Mouse (Mus musculus) kidney, embryonic 14.5 days (tissue): ENCODE results near the gene Hacd2. TPM values are rescaled to one million over a fixed set of nuclear protein-coding genes. Genes with fewer than 3 reads are reported as not detected.

ENCODE experiments used
- ATAC-seq: fragments of 200-750 bp; cut with Nextera tagmentation; 2 replicates; pipeline ENCODE4 v1.8.0; 2017; ENCODE audit warnings: moderate number of reproducible peaks, mild to moderate bottlenecking, moderate TSS enrichment, moderate library complexity; ENCODE audit not compliant: low FRiP score, low TSS enrichment
- H3K27ac ChIP-seq: fragments of 300-500 bp; sonication (generic); 2 replicates; pipeline ENCODE4 v1.5.1; 2014; ENCODE audit warnings: low read depth, mild to moderate bottlenecking, low read length, moderate library complexity, mixed read lengths
- H3K27me3 ChIP-seq: fragments of 300-500 bp; sonication (generic); 2 replicates; pipeline ENCODE4 v1.6.1; 2014; ENCODE audit warnings: mild to moderate bottlenecking, low read length; ENCODE audit not compliant: control insufficient read depth, insufficient read depth
- H3K36me3 ChIP-seq: fragments of 300-500 bp; sonication (generic); 2 replicates; pipeline ENCODE4 v1.6.1; 2014; ENCODE audit warnings: low read length, mixed read lengths; ENCODE audit not compliant: control insufficient read depth, insufficient read depth
- H3K4me1 ChIP-seq: fragments of 300-500 bp; sonication (generic); 2 replicates; pipeline ENCODE4 v1.6.1; 2014; ENCODE audit warnings: low read length, mixed read lengths; ENCODE audit not compliant: control insufficient read depth, insufficient read depth
- H3K4me2 ChIP-seq: fragments of 300-500 bp; sonication (generic); replicated peaks from 2 replicates; pipeline ENCODE4 v1.6.1; 2014; ENCODE audit warnings: low read depth, mild to moderate bottlenecking, low read length
- H3K4me3 ChIP-seq: fragments of 300-500 bp; sonication (generic); 2 replicates; pipeline ENCODE4 v1.5.1; 2014; ENCODE audit warnings: mild to moderate bottlenecking, low read length
- H3K9ac ChIP-seq: fragments of 300-500 bp; sonication (generic); 2 replicates; pipeline ENCODE4 v1.6.1; 2014; ENCODE audit warnings: low read depth, mild to moderate bottlenecking, low read length, moderate library complexity
- H3K9me3 ChIP-seq: fragments of 300-500 bp; sonication (generic); 2 replicates; pipeline ENCODE4 v1.6.1; 2016; ENCODE audit warnings: low read length; ENCODE audit not compliant: control insufficient read depth
- WGBS: fragments of 180-500 bp; shearing (Covaris S2); extraction: QIAGEN DNeasy Blood & Tissue Kit; methylation state at CpG from one replicate; pipeline ENCODE4 v1.1.7; 2014; 5-methylcytosine and 5-hydroxymethylcytosine counted together
- polyA plus RNA-seq: library from polyadenylated mRNA; unstranded; fragments of >200 nt; fragmentation: Nextera tagmentation; extraction: Ambion mirVana; gene quantifications from 2 replicates; pipeline ENCODE4 v1.2.1, GENCODE M21; 2014

Gene Hacd2
- polyA plus RNA-seq, 1 experiment from 2014 or later: 51.4 TPM

DNA sequence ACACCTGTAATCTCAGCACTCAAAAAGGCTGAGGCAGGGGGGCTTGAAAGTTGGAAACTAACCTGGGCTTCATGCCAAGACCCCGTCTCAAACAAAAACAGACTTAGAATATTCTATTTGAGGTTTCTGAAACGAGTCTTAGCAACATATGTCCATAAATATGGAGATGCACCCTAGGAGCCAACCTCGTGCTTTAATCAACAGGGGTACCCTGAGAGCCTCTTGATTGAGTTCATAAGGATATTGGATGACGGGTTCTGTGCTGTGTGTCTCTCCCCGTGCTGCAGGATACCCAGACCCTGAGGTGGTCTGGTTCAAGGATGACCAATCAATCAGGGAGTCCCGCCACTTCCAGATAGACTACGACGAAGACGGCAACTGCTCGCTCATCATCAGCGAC is 22.2 kb upstream of the Hacd2 start:
- Histone ChIP-seq H3K36me3 (no peaks in the 10 kb centered on the region), H3K27ac (no peak overlapping the region), H3K27me3 (no peaks in the 10 kb centered on the region), H3K9me3 (no peaks in the 10 kb centered on the region), H3K9ac (no peak overlapping the region), H3K4me1 (peaks cover 11% of the 10 kb centered on the region; the same call in 1 of the 2 replicates), H3K4me3 (no peak overlapping the region), H3K4me2 (no peak overlapping the region)
- no peak for ATAC-seq
- 43% methylated on average over 11 of the region's 11 CpGs for WGBS

- Histone ChIP-seq H3K4me2 (no peak overlapping the region; the same call in 1 of the 2 replicates), H3K9ac (no peak overlapping the region; the same call in 1 of the 2 replicates), H3K9me3 (no peaks in the 10 kb centered on the region), H3K27me3 (no peaks in the 10 kb centered on the region), H3K4me3 (no peak overlapping the region), H3K36me3 (no peaks in the 10 kb centered on the region), H3K27ac (no peak overlapping the region), H3K4me1 (peaks cover 5% of the 10 kb centered on the region; the same call in 1 of the 2 replicates)
- ATAC-seq: no peak
- WGBS: 6% methylated on average over 10 of the region's 10 CpGs
Measured at GRCm38 (mm10) chr16:35000923-35001560, 21.2 kb upstream of the Hacd2 start.

GRCm38 (mm10) chr16:35004356-35004755 is 17.9 kb upstream of the Hacd2 start:
- Histone ChIP-seq H3K4me1 (no peaks in the 10 kb centered on the region), H3K27me3 (no peaks in the 10 kb centered on the region), H3K4me2 (no peak overlapping the region), H3K36me3 (no peaks in the 10 kb centered on the region), H3K4me3 (no peak overlapping the region), H3K9ac (no peak overlapping the region), H3K9me3 (no peaks in the 10 kb centered on the region), H3K27ac (no peak overlapping the region)
- 86% methylated on average over 5 of the region's 5 CpGs for WGBS
- no peak for ATAC-seq

GRCm38 (mm10) chr16:35004756-35005155 is 17.5 kb upstream of the Hacd2 start:
- no peak for ATAC-seq
- no peak overlapping the region for H3K4me2 ChIP-seq

GRCm38 (mm10) chr16:35006251-35006650 is 16.0 kb upstream of the Hacd2 start:
- Histone ChIP-seq H3K4me1 (no peaks in the 10 kb centered on the region), H3K9ac (no peak overlapping the region), H3K27ac (no peak overlapping the region), H3K27me3 (no peaks in the 10 kb centered on the region), H3K4me3 (no peak overlapping the region), H3K36me3 (no peaks in the 10 kb centered on the region), H3K4me2 (no peak overlapping the region), H3K9me3 (no peaks in the 10 kb centered on the region)
- WGBS: 85% methylated on average over 5 of the region's 5 CpGs
- no peak for ATAC-seq

More at GRCm38 (mm10) chr16:35004756-35005155, 17.5 kb upstream of the Hacd2 start:
- no peaks in the 10 kb centered on the region for H3K27me3 ChIP-seq
- H3K4me1 ChIP-seq: no peaks in the 10 kb centered on the region
- H3K36me3 ChIP-seq: no peaks in the 10 kb centered on the region
- no peaks in the 10 kb centered on the region for H3K9me3 ChIP-seq
- H3K9ac ChIP-seq: no peak overlapping the region
- WGBS: 88% methylated on average over 2 of the region's 2 CpGs
- no peak overlapping the region for H3K4me3 ChIP-seq
- no peak overlapping the region for H3K27ac ChIP-seq

- no peak overlapping the region for H3K9ac ChIP-seq
- 74% methylated on average over 1 of the region's 1 CpGs for WGBS
- no peak overlapping the region for H3K4me3 ChIP-seq
- ATAC-seq: no peak
- no peaks in the 10 kb centered on the region for H3K27me3 ChIP-seq
- H3K36me3 ChIP-seq: no peaks in the 10 kb centered on the region
- H3K27ac ChIP-seq: no peak overlapping the region
- H3K9me3 ChIP-seq: no peaks in the 10 kb centered on the region
- H3K4me2 ChIP-seq: no peak overlapping the region
- H3K4me1 ChIP-seq: no peaks in the 10 kb centered on the region
Measured at GRCm38 (mm10) chr16:35007361-35007760, 14.9 kb upstream of the Hacd2 start.

GRCm38 (mm10) chr16:35008447-35008846 is 13.8 kb upstream of the Hacd2 start:
- H3K36me3 ChIP-seq: no peaks in the 10 kb centered on the region
- H3K9ac ChIP-seq: no peak overlapping the region
- no peak overlapping the region for H3K4me2 ChIP-seq
- no peak overlapping the region for H3K4me3 ChIP-seq
- no peaks in the 10 kb centered on the region for H3K9me3 ChIP-seq
- no peak for ATAC-seq
- H3K27me3 ChIP-seq: no peaks in the 10 kb centered on the region
- no peak overlapping the region for H3K27ac ChIP-seq
- no peaks in the 10 kb centered on the region for H3K4me1 ChIP-seq

DNA sequence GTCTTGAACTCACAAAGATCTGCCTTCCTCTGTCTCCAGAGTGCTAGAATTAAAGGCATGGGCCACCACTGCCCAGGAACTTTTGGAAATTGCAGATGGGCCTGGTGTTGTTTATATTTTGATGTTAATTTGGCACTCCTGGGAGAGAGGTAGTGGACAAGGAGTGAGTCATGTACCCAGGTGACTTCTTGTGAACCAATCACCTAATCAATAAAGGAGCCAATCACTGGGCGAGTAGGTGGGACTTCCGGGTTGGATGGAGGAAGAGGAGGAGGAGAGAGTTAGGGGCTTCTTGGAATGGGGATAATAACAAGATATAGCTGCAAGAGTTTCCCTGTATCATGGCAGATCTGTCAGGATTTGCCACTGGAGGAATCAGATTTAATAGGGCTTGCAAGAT is 8.7 kb upstream of the Hacd2 start:
- Histone ChIP-seq H3K27ac (no peak overlapping the region), H3K4me1 (no peaks in the 10 kb centered on the region), H3K27me3 (no peaks in the 10 kb centered on the region), H3K9ac (no peak overlapping the region), H3K9me3 (no peaks in the 10 kb centered on the region), H3K36me3 (no peaks in the 10 kb centered on the region), H3K4me2 (no peak overlapping the region), H3K4me3 (no peak overlapping the region)
- no peak for ATAC-seq
- 82% methylated on average over 2 of the region's 2 CpGs for WGBS

DNA sequence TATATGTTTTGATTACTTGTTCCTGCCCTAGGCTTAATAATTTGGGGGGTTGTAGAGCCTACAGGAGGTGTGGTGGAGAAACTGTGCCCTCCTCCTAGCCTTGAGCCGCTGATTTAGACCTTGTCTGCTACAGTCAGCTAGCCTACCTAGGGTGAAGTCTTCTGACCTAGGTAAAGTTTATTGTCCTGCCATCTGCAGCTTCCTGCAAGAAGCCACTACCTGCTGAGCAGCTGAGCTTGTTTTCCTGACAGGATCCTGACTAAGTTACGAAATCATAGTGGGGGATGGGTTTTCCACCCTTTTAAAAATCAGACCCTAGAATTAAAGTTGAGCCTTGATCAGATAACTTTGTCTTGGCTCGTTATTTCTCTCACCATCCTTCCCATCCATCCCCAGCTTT is 5.7 kb upstream of the Hacd2 start:
- no peak overlapping the region for H3K4me3 ChIP-seq
- ATAC-seq: no peak
- no peak overlapping the region for H3K4me2 ChIP-seq
- no peaks in the 10 kb centered on the region for H3K27me3 ChIP-seq
- H3K9ac ChIP-seq: no peak overlapping the region
- no peak overlapping the region for H3K27ac ChIP-seq
- WGBS: 68% methylated on average over 3 of the region's 3 CpGs
- no peaks in the 10 kb centered on the region for H3K36me3 ChIP-seq
- no peaks in the 10 kb centered on the region for H3K9me3 ChIP-seq
- H3K4me1 ChIP-seq: no peaks in the 10 kb centered on the region
